Mouse (Mus musculus): ENCODE measurements around the gene Msrb3. TPM values are rescaled to one million over a fixed set of nuclear protein-coding genes. Genes with fewer than 3 reads are reported as not detected.

Gene Msrb3
- polyA plus RNA-seq, 1 experiment from 2014 or later, result 18.8 TPM

GRCm38 (mm10) chr10:120811796-120812443 lies 87.0 kb downstream of the Msrb3 start:
- Histone ChIP-seq H3K4me1 (ENCODE audit: insufficient read depth, low read depth, low read length) (peaks cover 8% of the 10 kb centered on the region; the same call in 1 of the 2 replicates), H3K4me2 (replicated peaks; ENCODE audit: low read depth, low read length) (peak overlapping the region; percentile 53), H3K36me3 (ENCODE audit: insufficient read depth, low read length) (no peaks in the 10 kb centered on the region), H3K27me3 (replicated peaks; ENCODE audit: insufficient read depth, low read length) (no peaks in the 10 kb centered on the region), H3K27ac (ENCODE audit: low read length) (no peak overlapping the region), H3K4me3 (ENCODE audit: low read depth, low read length) (peak overlapping the region; percentile 23), H3K9me3 (ENCODE audit: low read length) (no peaks in the 10 kb centered on the region), H3K9ac (replicated peaks; ENCODE audit: low read depth) (peak overlapping the region; percentile 19; the same call in 1 of the 2 replicates)
- 14% methylated on average over 24 of the region's 24 CpGs for WGBS
- no peak for TF ChIP-seq EP300 (IDR thresholded peaks at IDR 0.05)
- TF ChIP-seq CTCF (IDR thresholded peaks at IDR 0.05), result no peak
- DNase-seq (ENCODE audit: low spot score) (peak; percentile 44), ATAC-seq (peak; percentile 35; the same call in 1 of the 2 replicates)

- no peak for TF ChIP-seq CTCF (IDR thresholded peaks at IDR 0.05)
- TF ChIP-seq EP300 (IDR thresholded peaks at IDR 0.05), result no peak
- ATAC-seq, result no peak
- no peaks in the 10 kb centered on the region for H3K36me3 ChIP-seq (ENCODE audit: insufficient read depth, low read length)
- peak; percentile 48 for DNase-seq (ENCODE audit: low spot score)
- H3K4me3 ChIP-seq (ENCODE audit: low read depth, low read length), result no peak overlapping the region
- peaks cover 8% of the 10 kb centered on the region; the same call in 1 of the 2 replicates for H3K4me1 ChIP-seq (ENCODE audit: insufficient read depth, low read depth, low read length)
- WGBS, result 36% methylated on average over 4 of the region's 4 CpGs
- no peak overlapping the region for H3K9ac ChIP-seq (replicated peaks; ENCODE audit: low read depth)
- H3K27me3 ChIP-seq (replicated peaks; ENCODE audit: insufficient read depth, low read length), result no peaks in the 10 kb centered on the region
- no peak overlapping the region; the same call in 1 of the 2 replicates for H3K4me2 ChIP-seq (replicated peaks; ENCODE audit: low read depth, low read length)
- no peaks in the 10 kb centered on the region for H3K9me3 ChIP-seq (ENCODE audit: low read length)
- no peak overlapping the region for H3K27ac ChIP-seq (ENCODE audit: low read length)
Measured at GRCm38 (mm10) chr10:120810832-120811571, 87.9 kb downstream of the Msrb3 start.

- Histone ChIP-seq H3K4me1 (ENCODE audit: insufficient read depth, low read depth, low read length) (peaks cover 8% of the 10 kb centered on the region; the same call in 1 of the 2 replicates), H3K4me2 (replicated peaks; ENCODE audit: low read depth, low read length) (no peak overlapping the region), H3K36me3 (ENCODE audit: insufficient read depth, low read length) (no peaks in the 10 kb centered on the region), H3K9me3 (ENCODE audit: low read length) (no peaks in the 10 kb centered on the region), H3K9ac (replicated peaks; ENCODE audit: low read depth) (no peak overlapping the region), H3K4me3 (ENCODE audit: low read depth, low read length) (no peak overlapping the region), H3K27ac (ENCODE audit: low read length) (no peak overlapping the region), H3K27me3 (replicated peaks; ENCODE audit: insufficient read depth, low read length) (no peaks in the 10 kb centered on the region)
- WGBS, result 38% methylated on average over 14 of the region's 14 CpGs
- DNase-seq (ENCODE audit: low spot score), result no peak
- no peak for ATAC-seq
- TF ChIP-seq CTCF (IDR thresholded peaks at IDR 0.05) (no peak), EP300 (IDR thresholded peaks at IDR 0.05) (no peak)
Measured at GRCm38 (mm10) chr10:120810053-120810696, 88.7 kb downstream of the Msrb3 start.

GRCm38 (mm10) chr10:120808167-120808566 lies 90.7 kb downstream of the Msrb3 start:
- WGBS, result 97% methylated on average over 4 of the region's 4 CpGs
- no peak overlapping the region for H3K27ac ChIP-seq (ENCODE audit: low read length)
- H3K36me3 ChIP-seq (ENCODE audit: insufficient read depth, low read length), result no peaks in the 10 kb centered on the region
- peaks cover 8% of the 10 kb centered on the region; the same call in 1 of the 2 replicates for H3K4me1 ChIP-seq (ENCODE audit: insufficient read depth, low read depth, low read length)
- TF ChIP-seq EP300 (IDR thresholded peaks at IDR 0.05) (no peak), CTCF (IDR thresholded peaks at IDR 0.05) (no peak)
- no peak overlapping the region for H3K4me3 ChIP-seq (ENCODE audit: low read depth, low read length)
- no peaks in the 10 kb centered on the region for H3K9me3 ChIP-seq (ENCODE audit: low read length)
- H3K4me2 ChIP-seq (replicated peaks; ENCODE audit: low read depth, low read length), result no peak overlapping the region
- H3K27me3 ChIP-seq (replicated peaks; ENCODE audit: insufficient read depth, low read length), result no peaks in the 10 kb centered on the region
- no peak for DNase-seq (ENCODE audit: low spot score)
- no peak for ATAC-seq
- no peak overlapping the region for H3K9ac ChIP-seq (replicated peaks; ENCODE audit: low read depth)

GRCm38 (mm10) chr10:120801127-120801526 lies 97.8 kb downstream of the Msrb3 start:
- no peaks in the 10 kb centered on the region for H3K9me3 ChIP-seq (ENCODE audit: low read length)
- H3K36me3 ChIP-seq (ENCODE audit: insufficient read depth, low read length), result no peaks in the 10 kb centered on the region
- no peak overlapping the region for H3K27ac ChIP-seq (ENCODE audit: low read length)
- H3K9ac ChIP-seq (replicated peaks; ENCODE audit: low read depth), result no peak overlapping the region
- ATAC-seq (no peak), DNase-seq (ENCODE audit: low spot score) (no peak)
- TF ChIP-seq CTCF (IDR thresholded peaks at IDR 0.05), result no peak
- TF ChIP-seq EP300 (IDR thresholded peaks at IDR 0.05), result no peak
- no peaks in the 10 kb centered on the region for H3K4me1 ChIP-seq (ENCODE audit: insufficient read depth, low read depth, low read length)
- H3K4me3 ChIP-seq (ENCODE audit: low read depth, low read length), result no peak overlapping the region
- H3K4me2 ChIP-seq (replicated peaks; ENCODE audit: low read depth, low read length), result peak overlapping the region; percentile 18; the same call in 1 of the 2 replicates
- no peaks in the 10 kb centered on the region for H3K27me3 ChIP-seq (replicated peaks; ENCODE audit: insufficient read depth, low read length)
- WGBS, result 30% methylated on average over 6 of the region's 6 CpGs

GRCm38 (mm10) chr10:120799479-120799878 lies 99.4 kb downstream of the Msrb3 start:
- ATAC-seq, result no peak
- no peaks in the 10 kb centered on the region for H3K36me3 ChIP-seq (ENCODE audit: insufficient read depth, low read length)
- no peak overlapping the region for H3K4me2 ChIP-seq (replicated peaks; ENCODE audit: low read depth, low read length)
- H3K9ac ChIP-seq (replicated peaks; ENCODE audit: low read depth), result no peak overlapping the region
- no peaks in the 10 kb centered on the region; the same call in 1 of the 2 replicates for H3K4me1 ChIP-seq (ENCODE audit: insufficient read depth, low read depth, low read length)
- 45% methylated on average over 6 of the region's 6 CpGs for WGBS
- H3K4me3 ChIP-seq (ENCODE audit: low read depth, low read length), result no peak overlapping the region
- H3K27ac ChIP-seq (ENCODE audit: low read length), result no peak overlapping the region
- no peaks in the 10 kb centered on the region for H3K9me3 ChIP-seq (ENCODE audit: low read length)
- peak; percentile 13 for DNase-seq (ENCODE audit: low spot score)
- no peaks in the 10 kb centered on the region for H3K27me3 ChIP-seq (replicated peaks; ENCODE audit: insufficient read depth, low read length)
- TF ChIP-seq EP300 (IDR thresholded peaks at IDR 0.05) (no peak), CTCF (IDR thresholded peaks at IDR 0.05) (peak; percentile 36)

All from lung, postnatal 0 days (tissue).